Mouse (Mus musculus): ENCODE results near the gene Gm20671. TPM values are rescaled to one million over a fixed set of nuclear protein-coding genes. Genes with fewer than 3 reads are reported as not detected.

Gene Gm20671
- not detected in 4 replicates for total RNA-seq (2023)

DNA sequence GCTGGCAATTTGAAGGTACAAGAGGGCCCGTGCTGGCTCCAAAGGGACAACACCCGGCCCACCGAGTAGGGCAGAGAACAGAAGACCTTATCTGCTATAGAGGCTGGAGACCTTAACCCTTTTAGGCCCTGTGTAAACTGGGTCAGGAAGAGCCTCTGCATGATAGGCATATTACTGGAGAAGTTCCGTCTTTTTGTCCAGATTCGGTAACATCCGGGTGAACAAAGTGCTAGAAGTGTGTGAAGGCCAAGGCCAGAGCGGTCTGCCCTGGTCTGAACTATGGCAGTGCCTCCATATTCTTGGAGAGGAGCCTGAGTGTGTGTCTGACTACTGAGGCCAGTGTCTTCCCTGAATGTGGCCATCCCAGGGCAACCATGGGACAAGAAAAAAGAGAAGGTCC is at the start of gene Gm20671:
Gene Gm20671 (minus strand): TSS at position 101 of the 400 bp plus-strand sequence.

DNA sequence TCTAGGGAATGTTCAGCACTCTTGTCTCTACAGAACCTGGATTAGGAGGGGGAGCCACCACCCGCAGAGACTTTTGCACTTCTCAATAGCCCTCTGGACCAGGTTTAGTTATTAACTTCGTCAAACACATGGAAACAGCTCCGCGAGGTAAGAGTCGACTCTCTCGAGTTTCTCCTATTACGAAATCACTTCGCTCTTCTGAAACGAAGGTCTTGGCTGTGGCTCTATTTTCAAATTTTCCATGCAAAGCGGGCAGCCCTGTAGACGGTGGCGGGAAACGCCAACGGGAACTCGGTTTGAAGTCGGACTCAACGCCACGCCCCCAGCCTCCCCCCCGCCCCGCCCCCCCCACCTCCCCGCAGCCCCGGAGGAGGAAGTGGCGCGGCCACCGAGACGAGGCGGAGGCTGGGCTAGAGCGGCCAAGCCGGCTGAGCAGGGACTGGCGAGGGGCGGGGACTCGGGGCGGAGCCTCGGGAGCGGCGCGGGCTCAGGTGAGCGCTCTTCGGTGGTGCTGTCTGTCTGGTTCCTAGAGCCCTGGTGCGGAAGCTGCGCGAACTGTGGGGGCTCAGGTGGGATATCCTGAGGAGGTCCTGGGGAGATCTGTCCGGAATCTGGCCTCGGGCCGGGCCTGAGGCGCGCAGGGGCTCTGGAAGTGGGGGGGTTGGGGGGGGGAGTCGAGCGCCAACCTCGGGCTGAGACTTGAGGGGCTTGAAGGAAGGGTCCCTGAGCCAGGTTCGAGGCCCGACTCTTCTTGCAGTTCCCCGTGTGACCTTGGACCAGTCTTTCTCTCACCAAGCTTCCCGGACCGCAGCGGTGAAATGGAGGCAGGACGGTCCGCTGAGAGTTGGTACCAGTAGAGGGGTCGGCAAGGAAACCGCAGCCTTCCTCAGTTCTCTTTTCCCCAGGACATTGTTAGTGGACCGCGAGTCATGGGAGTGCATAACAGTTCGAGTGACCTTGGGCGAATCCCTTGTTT is 36.6 kb upstream of the Gm20671 start, which contains the start of gene Depdc5:
Gene Depdc5 (plus strand): TSS at position 449 of the 976 bp plus-strand sequence.

GRCm38 (mm10) chr5:32853731-32854507 is 27.0 kb upstream of the Gm20671 start, which contains the start of gene Prr14l:
Prr14l (minus strand) TSS chr5:32854256.

GRCm38 (mm10) chr5:32785313-32785915 is 41.5 kb downstream of the Gm20671 start, which contains the start of gene Pisd:
Pisd (minus strand) TSS chr5:32785646.

Other genes with a start within 250 kb of the Gm20671 start
- 1.1 to 2.0 TPM (median 1.8 TPM) in 4 replicates for gene Yes1, start 215.9 kb downstream of the Gm20671 start, total RNA-seq (2023)
- 30.7 to 42.4 TPM (median 34.6 TPM) in 4 replicates for gene Pisd, start 41.5 kb downstream of the Gm20671 start, total RNA-seq (2023)
- 53.9 to 77.9 TPM (median 59.3 TPM) in 4 replicates for gene Prr14l, start 27.1 kb upstream of the Gm20671 start, total RNA-seq (2023)
- gene Depdc5, start 36.6 kb upstream of the Gm20671 start, total RNA-seq (2023) = 65.5 to 94.4 TPM (median 86.3 TPM) in 4 replicates
- gene Ywhah, start 191.7 kb upstream of the Gm20671 start, total RNA-seq (2023) = 107 to 111 TPM (median 109 TPM) in 4 replicates